Mouse (Mus musculus) hindbrain, embryonic 11.5 days (tissue): ENCODE results near the gene Cnot1. TPM values are rescaled to one million over a fixed set of nuclear protein-coding genes. Genes with fewer than 3 reads are reported as not detected.

Source experiments
- ATAC-seq: fragments of 200-750 bp; cut with Nextera tagmentation; 2 replicates; pipeline ENCODE4 v1.8.0; 2017; ENCODE audit warnings: mild to moderate bottlenecking, moderate TSS enrichment, moderate library complexity; ENCODE audit not compliant: low FRiP score
- DNase-seq: peaks from one replicate; pipeline ENCODE4 v3.0.0-alpha.2; 2015; ENCODE audit warnings: low spot score
- H3K27ac ChIP-seq: fragments of 300-500 bp; sonication (generic); 2 replicates; pipeline ENCODE4 v1.5.1; 2014; ENCODE audit warnings: mild to moderate bottlenecking, low read depth, low read length
- H3K27me3 ChIP-seq: fragments of 300-500 bp; sonication (generic); 2 replicates; pipeline ENCODE4 v1.6.1; 2014; ENCODE audit warnings: mild to moderate bottlenecking, low read length, moderate library complexity, mixed read lengths; ENCODE audit not compliant: control insufficient read depth, insufficient read depth
- H3K36me3 ChIP-seq: fragments of 300-500 bp; sonication (generic); 2 replicates; pipeline ENCODE4 v1.6.1; 2014; ENCODE audit warnings: mild to moderate bottlenecking, low read length, moderate library complexity, mixed read lengths; ENCODE audit not compliant: control insufficient read depth, insufficient read depth
- H3K4me1 ChIP-seq: fragments of 300-500 bp; sonication (generic); replicated peaks from 2 replicates; pipeline ENCODE4 v1.6.1; 2014; ENCODE audit warnings: low read length, mixed read lengths; ENCODE audit not compliant: control insufficient read depth, insufficient read depth
- H3K4me2 ChIP-seq: fragments of 300-500 bp; sonication (generic); replicated peaks from 2 replicates; pipeline ENCODE4 v1.6.1; 2014; ENCODE audit warnings: mild to moderate bottlenecking, low read depth, low read length
- H3K4me3 ChIP-seq: fragments of 300-500 bp; sonication (generic); 2 replicates; pipeline ENCODE4 v1.5.1; 2014; ENCODE audit warnings: low read depth, low read length
- H3K9ac ChIP-seq: fragments of 300-500 bp; sonication (generic); 2 replicates; pipeline ENCODE4 v1.6.1; 2014; ENCODE audit warnings: low read depth, low read length
- H3K9me3 ChIP-seq: fragments of 300-500 bp; sonication (generic); 2 replicates; pipeline ENCODE4 v1.6.1; 2016; ENCODE audit warnings: low read length; ENCODE audit not compliant: control insufficient read depth
- WGBS: fragments of 180-500 bp; shearing (Covaris S2); extraction: QIAGEN DNeasy Blood & Tissue Kit; methylation state at CpG from one replicate; pipeline ENCODE4 v1.1.7; 2014; 5-methylcytosine and 5-hydroxymethylcytosine counted together
- polyA plus RNA-seq: library from polyadenylated mRNA; unstranded; fragments of >200 nt; fragmentation: Nextera tagmentation; extraction: Ambion mirVana; gene quantifications from 2 replicates; pipeline ENCODE4 v1.2.1, GENCODE M21; 2014

Gene Cnot1
- polyA plus RNA-seq, 1 experiment from 2014 or later, result 88.2 TPM

- peak; percentile 47 for ATAC-seq
- Histone ChIP-seq H3K4me1 (peaks cover 5% of the 10 kb centered on the region), H3K27ac (no peak overlapping the region), H3K9ac (no peak overlapping the region), H3K4me3 (no peak overlapping the region), H3K27me3 (no peaks in the 10 kb centered on the region), H3K36me3 (no peaks in the 10 kb centered on the region; the same call in 1 of the 2 replicates), H3K4me2 (no peak overlapping the region), H3K9me3 (no peaks in the 10 kb centered on the region)
- peak; percentile 79 for DNase-seq
- 80% methylated on average over 19 of the region's 19 CpGs for WGBS
These were observed 93.9 kb downstream of the Cnot1 start for GRCm38 (mm10) chr8:95713100-95714010.

DNA sequence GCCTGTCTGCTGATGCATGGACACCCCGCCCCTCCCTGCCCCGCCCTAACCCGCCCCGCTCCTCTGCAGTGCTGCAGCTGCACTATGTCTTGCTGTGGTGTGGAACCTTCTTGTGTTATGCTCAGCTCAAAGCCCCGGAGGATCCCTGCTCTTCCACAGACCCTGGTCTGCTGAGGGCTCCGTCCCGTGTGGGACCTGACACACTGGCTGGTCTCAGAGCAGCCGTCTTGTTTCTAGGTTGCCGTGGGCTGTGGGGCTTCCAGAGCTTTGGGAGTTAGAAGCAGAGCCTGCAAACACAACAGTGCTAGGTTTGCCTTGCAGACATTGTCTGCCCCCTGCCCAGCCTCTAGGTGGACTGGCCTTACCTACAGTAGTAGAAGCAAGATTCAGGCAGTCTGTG lies 94.9 kb downstream of the Cnot1 start:
- Histone ChIP-seq H3K4me2 (no peak overlapping the region), H3K9me3 (no peaks in the 10 kb centered on the region), H3K27ac (no peak overlapping the region), H3K4me3 (no peak overlapping the region), H3K36me3 (no peaks in the 10 kb centered on the region; the same call in 1 of the 2 replicates), H3K4me1 (peaks cover 5% of the 10 kb centered on the region), H3K27me3 (no peaks in the 10 kb centered on the region), H3K9ac (no peak overlapping the region)
- ATAC-seq, result no peak
- no peak for DNase-seq
- WGBS, result 94% methylated on average over 9 of the region's 9 CpGs

DNA sequence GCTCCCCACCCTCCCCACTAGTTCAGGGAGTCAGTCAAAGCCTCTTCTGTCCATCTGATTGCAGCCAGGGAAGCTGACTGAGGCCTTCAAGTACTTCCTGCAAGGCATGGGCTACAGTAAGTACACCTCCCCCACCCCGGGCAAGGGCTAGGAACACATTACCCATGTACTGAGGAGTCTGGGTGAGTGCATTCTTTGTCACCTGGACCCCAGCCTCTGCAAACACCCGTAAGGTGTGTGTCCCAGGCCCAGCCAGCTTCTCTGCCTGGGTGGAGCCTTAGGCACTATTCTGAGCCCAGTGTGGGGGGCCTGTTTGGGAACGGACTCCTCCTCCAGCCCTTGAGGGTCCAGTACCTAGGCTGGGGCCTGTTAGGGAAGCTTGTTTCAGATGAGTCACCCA lies 96.2 kb downstream of the Cnot1 start:
- ATAC-seq, result no peak
- WGBS, result 71% methylated on average over 3 of the region's 3 CpGs
- H3K36me3 ChIP-seq, result no peaks in the 10 kb centered on the region; the same call in 1 of the 2 replicates

DNA sequence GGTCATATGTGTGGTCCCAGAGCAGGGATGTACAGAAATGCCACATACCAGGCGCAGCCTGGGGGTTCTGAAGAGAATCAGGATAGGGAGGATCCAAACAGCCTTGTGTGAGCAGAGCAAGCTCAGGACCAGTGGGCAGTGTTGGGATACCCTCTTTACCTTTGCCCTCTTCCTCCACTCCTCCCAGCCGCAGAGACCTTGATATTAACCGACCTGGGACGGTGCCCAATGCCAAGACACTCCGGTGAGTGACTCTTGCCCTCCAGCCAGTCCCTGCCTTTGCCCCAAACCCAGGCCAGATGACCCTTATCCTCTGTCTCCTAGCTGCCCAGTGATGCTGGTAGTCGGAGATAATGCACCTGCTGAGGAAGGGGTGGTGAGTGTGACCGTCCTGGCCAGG lies 97.7 kb downstream of the Cnot1 start:
- Histone ChIP-seq H3K9me3 (no peaks in the 10 kb centered on the region), H3K27ac (no peak overlapping the region), H3K4me2 (no peak overlapping the region), H3K4me3 (no peak overlapping the region), H3K27me3 (no peaks in the 10 kb centered on the region), H3K9ac (no peak overlapping the region), H3K36me3 (no peaks in the 10 kb centered on the region; the same call in 1 of the 2 replicates), H3K4me1 (no peaks in the 10 kb centered on the region)
- WGBS, result 81% methylated on average over 7 of the region's 7 CpGs
- DNase-seq, result no peak
- ATAC-seq, result no peak

More for the DNA sequence above, 96.2 kb downstream of the Cnot1 start:
- Histone ChIP-seq H3K9me3 (no peaks in the 10 kb centered on the region), H3K4me3 (no peak overlapping the region), H3K9ac (no peak overlapping the region), H3K27me3 (no peaks in the 10 kb centered on the region), H3K27ac (no peak overlapping the region), H3K4me2 (no peak overlapping the region), H3K4me1 (no peaks in the 10 kb centered on the region)
- no peak for DNase-seq

DNA sequence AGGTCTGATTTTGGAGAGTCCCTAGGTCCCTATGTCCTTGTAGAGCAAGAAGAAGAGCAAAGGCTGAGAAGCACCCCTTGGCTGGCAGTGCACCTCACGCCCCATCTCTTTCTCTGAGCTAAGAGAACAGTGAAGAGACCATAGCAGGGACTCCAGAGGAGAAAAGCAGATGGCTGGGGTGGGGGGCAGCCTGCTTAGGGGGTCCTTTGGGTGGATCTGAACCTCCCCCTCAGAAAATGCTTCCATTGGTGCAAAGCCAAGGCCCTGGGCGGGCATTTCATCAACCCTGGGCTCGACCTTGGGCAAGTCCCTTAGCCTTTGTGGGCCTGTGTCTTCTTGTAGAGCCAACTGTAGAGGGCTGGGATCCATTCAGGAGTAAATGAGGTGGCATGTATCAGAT lies 102.7 kb downstream of the Cnot1 start:
- H3K9ac ChIP-seq, result no peak overlapping the region
- WGBS, result 91% methylated on average over 3 of the region's 3 CpGs

DNA sequence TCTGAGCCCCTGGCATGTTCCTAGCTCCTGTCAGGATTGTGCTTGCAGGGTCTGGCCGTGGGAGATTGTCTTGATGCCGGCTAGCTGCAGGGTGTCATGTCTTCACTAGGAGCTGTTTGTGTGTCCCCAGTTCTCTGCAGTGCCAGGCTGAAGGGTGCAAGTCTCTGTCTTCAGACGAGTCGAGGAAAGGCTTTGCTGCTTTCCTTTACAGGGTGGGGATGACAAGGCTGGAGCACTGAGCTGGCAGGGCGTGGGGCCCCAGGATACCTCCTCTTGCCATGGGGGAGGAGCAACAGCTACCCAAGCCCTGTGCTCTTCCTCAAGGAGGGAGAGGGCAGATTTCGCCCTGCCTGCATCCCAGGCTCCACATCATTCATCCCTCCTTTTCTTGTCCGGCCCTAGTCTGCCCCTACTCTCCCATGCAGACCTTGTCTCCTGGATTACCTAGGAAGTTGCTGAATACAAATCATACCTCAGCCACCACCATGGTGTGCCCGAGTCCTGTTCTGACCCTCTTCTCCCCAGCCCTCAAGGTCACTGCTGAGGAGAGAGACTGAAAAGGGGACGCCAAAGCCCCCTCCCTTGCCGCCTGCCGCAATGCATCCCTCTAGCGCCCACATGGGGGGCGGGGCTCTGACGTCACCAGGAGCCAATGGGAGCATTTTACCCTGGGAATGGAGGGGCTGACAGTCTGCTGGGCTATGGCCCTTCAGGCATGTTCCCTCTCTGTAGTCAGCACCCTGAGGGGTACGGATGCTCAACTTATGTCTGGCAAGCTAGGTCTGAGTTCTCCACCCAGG lies 103.6 kb downstream of the Cnot1 start:
- H3K27ac ChIP-seq, result no peak overlapping the region; the same call in 1 of the 2 replicates
- ATAC-seq (peak; percentile 57), DNase-seq (peak; percentile 89)
- H3K9ac ChIP-seq, result peak overlapping the region; percentile 75
- peak overlapping the region; percentile 87 for H3K4me2 ChIP-seq
- 4% methylated on average over 15 of the region's 15 CpGs for whole genome bisulfite sequencing
- no peaks in the 10 kb centered on the region for H3K9me3 ChIP-seq
- peak overlapping the region; percentile 49 for H3K4me3 ChIP-seq
- H3K4me1 ChIP-seq, result peaks cover 5% of the 10 kb centered on the region
- H3K36me3 ChIP-seq, result no peaks in the 10 kb centered on the region
- H3K27me3 ChIP-seq, result no peaks in the 10 kb centered on the region

More for the DNA sequence above, 102.7 kb downstream of the Cnot1 start:
- ATAC-seq (no peak), DNase-seq (no peak)
- Histone ChIP-seq H3K4me2 (no peak overlapping the region), H3K4me3 (no peak overlapping the region), H3K36me3 (no peaks in the 10 kb centered on the region; the same call in 1 of the 2 replicates), H3K27ac (no peak overlapping the region), H3K27me3 (no peaks in the 10 kb centered on the region), H3K4me1 (peaks cover 5% of the 10 kb centered on the region), H3K9me3 (no peaks in the 10 kb centered on the region)

- no peak overlapping the region for H3K27ac ChIP-seq
- DNase-seq (peak; percentile 87), ATAC-seq (peak; percentile 93)
- peak overlapping the region; percentile 75 for H3K9ac ChIP-seq
- no peaks in the 10 kb centered on the region for H3K9me3 ChIP-seq
- H3K36me3 ChIP-seq, result no peaks in the 10 kb centered on the region
- peak overlapping the region; percentile 49 for H3K4me3 ChIP-seq
- H3K4me1 ChIP-seq, result peaks cover 5% of the 10 kb centered on the region
- H3K4me2 ChIP-seq, result peak overlapping the region; percentile 87
- WGBS, result 4% methylated on average over 33 of the region's 34 CpGs
- H3K27me3 ChIP-seq, result peaks cover 4% of the 10 kb centered on the region
These were observed 104.5 kb downstream of the Cnot1 start for GRCm38 (mm10) chr8:95702480-95703446.

- WGBS, result 79% methylated on average over 4 of the region's 4 CpGs
- no peak overlapping the region for H3K4me3 ChIP-seq
These were observed 105.5 kb downstream of the Cnot1 start for GRCm38 (mm10) chr8:95701809-95702208.

More at GRCm38 (mm10) chr8:95701809-95702208, 105.5 kb downstream of the Cnot1 start:
- Histone ChIP-seq H3K9ac (no peak overlapping the region), H3K4me2 (no peak overlapping the region; the same call in 1 of the 2 replicates), H3K27me3 (peaks cover 4% of the 10 kb centered on the region), H3K9me3 (no peaks in the 10 kb centered on the region), H3K4me1 (peaks cover 5% of the 10 kb centered on the region), H3K36me3 (no peaks in the 10 kb centered on the region), H3K27ac (no peak overlapping the region)
- no peak for DNase-seq
- ATAC-seq, result no peak
